Mouse (Mus musculus) MEL (cell line): ENCODE data around the gene Pip4k2a.

Experiments
- CTCF ChIP-seq, 3 experiments: IDR thresholded peaks in 2 of 3; conservative IDR thresholded peaks in 1 of 3; 2 replicates each; pipeline ENCODE4 v1.5.1; 2011 to 2012; ENCODE audit warnings: low read length in 3 of 3, low read depth in 2 of 3, mild to moderate bottlenecking in 2 of 3, improper control_type of control experiment in 1 of 3, inconsistent platforms in 1 of 3, mixed read lengths in 1 of 3, moderate library complexity in 1 of 3; ENCODE audit not compliant: control insufficient read depth in 1 of 3, insufficient read depth in 1 of 3, poor library complexity in 1 of 3, severe bottlenecking in 1 of 3
- POLR2AphosphoS2 ChIP-seq: IDR thresholded peaks from 2 replicates; pipeline ENCODE4 v1.6.1; 2011; ENCODE audit warnings: low read length, improper control_type of control experiment
- SMC3 ChIP-seq: IDR thresholded peaks from 2 replicates; pipeline ENCODE4 v1.6.1; 2011; ENCODE audit warnings: low read depth, low read length, improper control_type of control experiment

- TF ChIP-seq CTCF (IDR thresholded peaks at IDR 0.05 in 2 of 3, conservative IDR thresholded peaks at IDR 0.05 in 1 of 3; ENCODE audit: control insufficient read depth in 1 of 3, insufficient read depth in 1 of 3, low read depth in 2 of 3, low read length in 3 of 3, poor library complexity in 1 of 3, severe bottlenecking in 1 of 3) (no peak), POLR2AphosphoS2 (no peak), SMC3 (no peak)
Measured at GRCm38 (mm10) chr2:18959008-18959407, 38.9 kb downstream of the Pip4k2a start.
